Mouse (Mus musculus): Measurements from ENCODE around the gene Msi1.

DNA sequence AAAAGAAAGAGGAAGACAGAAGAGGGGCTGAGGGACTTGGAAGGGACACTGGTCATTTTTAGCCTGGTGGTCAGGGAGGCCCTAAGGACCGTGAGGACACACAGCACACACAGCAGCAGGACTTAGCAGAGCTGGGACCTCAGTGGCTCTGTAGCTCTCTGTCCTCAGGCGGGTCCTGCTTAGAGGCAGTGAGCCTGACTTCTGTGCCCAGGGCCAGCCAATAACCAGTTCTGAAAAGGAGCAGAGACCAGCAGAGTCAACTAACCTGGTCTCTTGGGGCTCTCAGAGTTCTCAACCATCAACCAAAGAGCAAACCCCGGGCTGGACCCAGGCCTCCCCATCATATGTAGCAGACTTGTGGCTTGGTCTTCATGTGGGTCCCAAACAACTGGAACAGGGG is 19.8 kb downstream of the Msi1 start:
- TF ChIP-seq MAX (IDR thresholded peaks at IDR 0.05), result no peak
- no peak for TF ChIP-seq CEBPB (IDR thresholded peaks at IDR 0.05; ENCODE audit: low read depth)
- TF ChIP-seq USF1 (IDR thresholded peaks at IDR 0.05; ENCODE audit: low read depth), result no peak
- no peak for TF ChIP-seq FOSL1 (IDR thresholded peaks at IDR 0.05; ENCODE audit: insufficient read depth, low read length, poor library complexity, severe bottlenecking)
- no peak for TF ChIP-seq CTCF (IDR thresholded peaks at IDR 0.05; ENCODE audit: control insufficient read depth, insufficient read depth, insufficient read length)
- no peak for TF ChIP-seq MYOG (IDR thresholded peaks at IDR 0.05; ENCODE audit: control insufficient read depth, extremely low read depth, insufficient read length)
